ENCODE assay signal across 11 mouse cellular contexts in genomic region chr6:50252690-50253089, GRCm38 (mm10). TPM values are rescaled to one million over a fixed set of nuclear protein-coding genes. Genes with fewer than 3 reads are reported as not detected.
DNase-seq lines count a peak whose midpoint lies in the region; ATAC-seq and TF ChIP-seq lines count a peak whose summit lies in the region.
"Had no signal": no experiment of that assay in that cellular context is flagged by ENCODE, and none has a peak within 500 bp of the region (broad histone marks: within the 10 kb centered on the region; RNA-seq: fewer than 3 reads in every experiment).

No protein-coding gene starts in this region.

- DNase-seq in liver (peak; percentile 25), NIH3T3 (ENCODE audit: low read depth) (peak; percentile 13)
- DNase-seq in lung, postnatal 4 days, result peak; percentile 33 to 49
- peak; percentile 52 to 62 for DNase-seq in thymus, postnatal 10 days (ENCODE audit: low spot score in 2 of 2)
- DNase-seq in left cerebral cortex, adult 11 months (ENCODE audit: low spot score), result no peak
- DNase-seq in left cerebral cortex, adult 2 months (ENCODE audit: extremely low spot score in 1 of 2, low spot score in 2 of 2), result no peak
- DNase-seq: cerebellum, adult 8-10 months had no signal

- no peak overlapping the region for H3K4me2 ChIP-seq in liver, embryonic 12.5 days
- H3K4me2 ChIP-seq in midbrain, embryonic 16.5 days (ENCODE audit: low read length), result no peak overlapping the region
- H3K4me2 ChIP-seq: forebrain, embryonic 12.5 days; hindbrain, embryonic 14.5 days had no signal

- intact Hi-C loops in left cerebral cortex, adult 2 months (cut with DNase I), result loop anchor here (5.0 kb wide), 1 partner anchor 40 kb away; no protein-coding TSS in a partner anchor

- WGBS in liver, embryonic 12.5 days (ENCODE audit: insufficient replicate concordance), result 14% methylated on average over 5 of the region's 5 CpGs
- WGBS in midbrain, embryonic 16.5 days, result 69% methylated on average over 5 of the region's 5 CpGs

- no peaks in the 10 kb centered on the region for H3K27me3 ChIP-seq in liver, embryonic 12.5 days (replicated peaks)
- no peaks in the 10 kb centered on the region for H3K27me3 ChIP-seq in midbrain, embryonic 16.5 days (ENCODE audit: control insufficient read depth, insufficient read depth, low read depth, low read length)
- H3K27me3 ChIP-seq: forebrain, embryonic 12.5 days had no signal

- no peak for TF ChIP-seq CTCF in left cerebral cortex, adult 2 months (IDR thresholded peaks at IDR 0.05)

- no peaks in the 10 kb centered on the region for H3K36me3 ChIP-seq in liver, embryonic 12.5 days
- H3K36me3 ChIP-seq in midbrain, embryonic 16.5 days (ENCODE audit: control insufficient read depth, insufficient read depth, low read length), result no peaks in the 10 kb centered on the region; the same call in 1 of the 2 replicates
- H3K36me3 ChIP-seq: forebrain, embryonic 12.5 days had no signal

- ATAC-seq in liver, embryonic 12.5 days, result no peak
- no peak for ATAC-seq in midbrain, embryonic 16.5 days

- H3K4me1 ChIP-seq in liver, embryonic 12.5 days, result no peaks in the 10 kb centered on the region
- H3K4me1 ChIP-seq in midbrain, embryonic 16.5 days (ENCODE audit: control insufficient read depth, insufficient read depth, low read length), result no peaks in the 10 kb centered on the region
- H3K4me1 ChIP-seq: forebrain, embryonic 12.5 days had no signal

- no peak overlapping the region for H3K9ac ChIP-seq in liver, embryonic 12.5 days
- H3K9ac ChIP-seq in midbrain, embryonic 16.5 days (ENCODE audit: low read depth, low read length), result no peak overlapping the region
- H3K9ac ChIP-seq: forebrain, embryonic 12.5 days; hindbrain, embryonic 14.5 days had no signal

- no peaks in the 10 kb centered on the region for H3K9me3 ChIP-seq in liver, embryonic 12.5 days (replicated peaks)
- no peaks in the 10 kb centered on the region for H3K9me3 ChIP-seq in midbrain, embryonic 16.5 days (replicated peaks; ENCODE audit: control insufficient read depth, low read length, poor library complexity, severe bottlenecking)
- H3K9me3 ChIP-seq: forebrain, embryonic 12.5 days had no signal

- no peak overlapping the region for H3K27ac ChIP-seq in liver, embryonic 12.5 days
- H3K27ac ChIP-seq in midbrain, embryonic 16.5 days (ENCODE audit: low read length), result no peak overlapping the region
- H3K27ac ChIP-seq in left cerebral cortex, adult 2 months, result no peak overlapping the region
- H3K27ac ChIP-seq: forebrain, embryonic 12.5 days; hindbrain, embryonic 14.5 days had no signal

- no peak overlapping the region for H3K4me3 ChIP-seq in liver, embryonic 12.5 days
- no peak overlapping the region for H3K4me3 ChIP-seq in midbrain, embryonic 16.5 days (ENCODE audit: low read depth, low read length)
- no peak overlapping the region for H3K4me3 ChIP-seq in left cerebral cortex, adult 2 months
- H3K4me3 ChIP-seq: forebrain, embryonic 12.5 days had no signal

RNA-seq across cellular contexts. Expression of gene Gsdme, which starts 11.0 kb away (rescaled TPM):
- polyA plus RNA-seq in liver, embryonic 12.5 days (2016; fragmentation: Nextera tagmentation; extraction: Ambion mirVana), result 18.2 and 18.7 TPM in 2 replicates
- polyA plus RNA-seq in midbrain, embryonic 16.5 days (2015; fragmentation: Nextera tagmentation; extraction: Ambion mirVana), result 89.6 and 96.4 TPM in 2 replicates
- total RNA-seq in left cerebral cortex, adult 2 months (2021), result 10 to 100 TPM; 11.8 to 12.1 TPM

Comparison
In these comparisons a context has a peak if more than half of its experiments do, and no peak if none do; other contexts are left out.
1. DNase-seq: peak in liver (single experiment), NIH3T3 (single experiment), lung, postnatal 4 days (2 of 2) and thymus, postnatal 10 days (2 of 2); none in left cerebral cortex, adult 11 months (single experiment) and left cerebral cortex, adult 2 months (0 of 2).